Comparison of ENCODE assay signal across 10 mouse cellular contexts in genomic region chr3:35688111-35688510, GRCm38 (mm10).
"Had no signal": no experiment of that assay in that cellular context is flagged by ENCODE, and none has a peak within 500 bp of the region (broad histone marks: within the 10 kb centered on the region; RNA-seq: fewer than 3 reads in every experiment).

No protein-coding gene starts in this region.

- H3K9me3 ChIP-seq: lung, embryonic 15.5 days; midbrain, embryonic 10.5 days; midbrain, embryonic 12.5 days; midbrain, embryonic 15.5 days; neural tube, embryonic 12.5 days had no signal

- H3K27me3 ChIP-seq: lung, embryonic 15.5 days; midbrain, embryonic 12.5 days; midbrain, embryonic 15.5 days; neural tube, embryonic 12.5 days had no signal

- H3K27ac ChIP-seq: lung, embryonic 15.5 days; macrophage; midbrain, embryonic 10.5 days; midbrain, embryonic 12.5 days; midbrain, embryonic 15.5 days; neural tube, embryonic 12.5 days had no signal

- H3K4me2 ChIP-seq: lung, embryonic 15.5 days; midbrain, embryonic 12.5 days; midbrain, embryonic 15.5 days; neural tube, embryonic 12.5 days had no signal

- H3K4me3 ChIP-seq: lung, embryonic 15.5 days; midbrain, embryonic 10.5 days; midbrain, embryonic 12.5 days; midbrain, embryonic 15.5 days; neural tube, embryonic 12.5 days had no signal

- H3K36me3 ChIP-seq: lung, embryonic 15.5 days; midbrain, embryonic 10.5 days; midbrain, embryonic 12.5 days; midbrain, embryonic 15.5 days; neural tube, embryonic 12.5 days had no signal

- DNase-seq: lung, adult 2 months; right cerebral cortex, postnatal 14 days; spleen, adult 18-20 months had no signal

- H3K9ac ChIP-seq: liver, postnatal 0 days; lung, embryonic 15.5 days; midbrain, embryonic 12.5 days; midbrain, embryonic 15.5 days; neural tube, embryonic 12.5 days had no signal

- H3K4me1 ChIP-seq: lung, embryonic 15.5 days; midbrain, embryonic 10.5 days; midbrain, embryonic 12.5 days; midbrain, embryonic 15.5 days; neural tube, embryonic 12.5 days had no signal
